Mouse (Mus musculus) forebrain, embryonic 14.5 days (tissue): ENCODE data around the gene Cyp46a1. TPM values are rescaled to one million over a fixed set of nuclear protein-coding genes. Genes with fewer than 3 reads are reported as not detected.

Source experiments
- ATAC-seq: fragments of 200-750 bp; cut with Nextera tagmentation; 2 replicates; pipeline ENCODE4 v1.8.0; 2017; ENCODE audit warnings: mild to moderate bottlenecking, moderate library complexity
- DNase-seq: peaks from one replicate; pipeline ENCODE4 v3.0.0-alpha.2; 2015; ENCODE audit warnings: low spot score
- H3K27ac ChIP-seq: fragments of 300-500 bp; sonication (generic); 2 replicates; pipeline ENCODE4 v1.5.1; 2014; ENCODE audit warnings: low read depth, mild to moderate bottlenecking, control low read depth, low read length, moderate library complexity
- H3K27me3 ChIP-seq: fragments of 300-500 bp; sonication (generic); replicated peaks from 2 replicates; pipeline ENCODE4 v1.6.1; 2014; ENCODE audit warnings: low read length, control low read depth, mixed read lengths; ENCODE audit not compliant: control insufficient read depth, insufficient read depth
- H3K36me3 ChIP-seq: fragments of 300-500 bp; sonication (generic); 2 replicates; pipeline ENCODE4 v1.6.1; 2014; ENCODE audit warnings: low read length, control low read depth; ENCODE audit not compliant: control insufficient read depth, insufficient read depth
- H3K4me1 ChIP-seq: fragments of 300-500 bp; sonication (generic); 2 replicates; pipeline ENCODE4 v1.6.1; 2014; ENCODE audit warnings: antibody characterized with exemption, low read length, control low read depth; ENCODE audit not compliant: control insufficient read depth, insufficient read depth
- H3K4me2 ChIP-seq: fragments of 300-500 bp; sonication (generic); 2 replicates; pipeline ENCODE4 v1.6.1; 2014; ENCODE audit warnings: mild to moderate bottlenecking, control low read depth, low read length
- H3K4me3 ChIP-seq: fragments of 300-500 bp; sonication (generic); 2 replicates; pipeline ENCODE4 v1.5.1; 2014; ENCODE audit warnings: low read depth, low read length, control low read depth
- H3K9ac ChIP-seq: fragments of 300-500 bp; sonication (generic); 2 replicates; pipeline ENCODE4 v1.6.1; 2014; ENCODE audit warnings: mild to moderate bottlenecking, low read length, control low read depth, moderate library complexity
- H3K9me3 ChIP-seq: fragments of 300-500 bp; sonication (generic); replicated peaks from 2 replicates; pipeline ENCODE4 v1.6.1; 2016; ENCODE audit warnings: low read length, control low read depth, mixed read lengths; ENCODE audit not compliant: control insufficient read depth
- whole genome bisulfite sequencing: fragments of 180-500 bp; shearing (Covaris S2); extraction: QIAGEN DNeasy Blood & Tissue Kit; methylation state at CpG from one replicate; pipeline ENCODE4 v1.1.7; 2014; 5-methylcytosine and 5-hydroxymethylcytosine counted together
- polyA plus RNA-seq: library from polyadenylated mRNA; unstranded; fragments of >200 nt; fragmentation: Nextera tagmentation; extraction: Ambion mirVana; gene quantifications from 2 replicates; pipeline ENCODE4 v1.2.1, GENCODE M21; 2014

Gene Cyp46a1
- polyA plus RNA-seq, 1 experiment from 2014 or later, result 10.9 TPM

DNA sequence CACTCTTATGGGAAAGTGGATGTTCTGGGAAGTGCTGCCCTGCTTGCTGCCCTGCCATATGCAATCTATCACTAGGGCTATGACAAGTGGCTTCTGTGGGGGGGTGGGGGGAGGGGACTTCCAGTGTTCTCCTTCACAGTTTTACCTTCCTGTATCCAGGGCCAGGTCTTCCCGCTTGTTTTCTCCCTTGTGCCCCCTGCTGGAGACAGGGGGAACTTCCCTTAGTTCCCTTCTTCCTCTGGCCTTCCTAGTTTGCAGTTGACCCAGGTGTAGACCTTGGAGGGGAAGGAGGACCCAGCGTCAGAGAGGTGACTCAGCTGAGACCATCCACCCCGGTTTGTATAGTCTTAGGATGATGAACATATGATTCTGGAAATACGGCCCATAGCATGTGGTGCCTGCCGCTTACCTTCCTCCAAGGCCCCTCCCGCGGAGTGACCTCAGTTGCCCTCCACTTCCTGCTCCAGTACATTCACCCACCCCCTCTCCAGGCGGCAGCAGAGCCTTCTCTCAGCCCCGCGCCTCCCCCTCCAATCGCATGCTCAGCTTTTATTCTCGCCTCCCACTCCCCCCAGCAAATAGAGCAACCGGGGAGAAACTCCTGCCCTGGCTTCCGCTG is 4.5 kb downstream of the Cyp46a1 start:
- Histone ChIP-seq H3K4me2 (no peak overlapping the region), H3K9ac (no peak overlapping the region)

DNA sequence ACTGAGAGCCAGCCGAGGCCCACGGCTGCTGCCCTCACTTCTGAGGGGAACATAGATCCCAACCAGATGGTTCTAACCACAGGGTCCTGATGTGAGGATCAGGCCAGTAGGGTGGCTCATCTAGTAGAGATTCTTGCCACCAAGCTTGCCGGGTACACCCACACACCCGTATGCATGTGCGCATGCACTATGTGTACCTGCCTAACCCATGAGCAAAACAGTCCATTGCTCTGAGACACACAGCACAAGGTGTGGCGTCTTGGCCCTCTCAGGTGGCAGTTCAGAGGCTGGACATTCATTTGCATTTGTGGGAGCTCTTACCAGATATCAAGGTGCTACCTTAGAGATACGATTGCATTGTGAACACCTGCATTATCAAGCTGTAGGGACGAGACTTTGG is 14.0 kb downstream of the Cyp46a1 start:
- H3K4me3 ChIP-seq, result no peak overlapping the region
- no peak for DNase-seq
- WGBS, result 89% methylated on average over 8 of the region's 8 CpGs

More for the DNA sequence above, 4.5 kb downstream of the Cyp46a1 start:
- H3K27me3 ChIP-seq, result no peaks in the 10 kb centered on the region
- H3K4me1 ChIP-seq, result peaks cover 6% of the 10 kb centered on the region; the same call in 1 of the 2 replicates
- no peaks in the 10 kb centered on the region for H3K36me3 ChIP-seq
- no peak overlapping the region for H3K27ac ChIP-seq
- no peak overlapping the region for H3K4me3 ChIP-seq
- ATAC-seq (no peak), DNase-seq (peak; percentile 49)
- H3K9me3 ChIP-seq, result no peaks in the 10 kb centered on the region
- WGBS, result 49% methylated on average over 14 of the region's 14 CpGs

DNA sequence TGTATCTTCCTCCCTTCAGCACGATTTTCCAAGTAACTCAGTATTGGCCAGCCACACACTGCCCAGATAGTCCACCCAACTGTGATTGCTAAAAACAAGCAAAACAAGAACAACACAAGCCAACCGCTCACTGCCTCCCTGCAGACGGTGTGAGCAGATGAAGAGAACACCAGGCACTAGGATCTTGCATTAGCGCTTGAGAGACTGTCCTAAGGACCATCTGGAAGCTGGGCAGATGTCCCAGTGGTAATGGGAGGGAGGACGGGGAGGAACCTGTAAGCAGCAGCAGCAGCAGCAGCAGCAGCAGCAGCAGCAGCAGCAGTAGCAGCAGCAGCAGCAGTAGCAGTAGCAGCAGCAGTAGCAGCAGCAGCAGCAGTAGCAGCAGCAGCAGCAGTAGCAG is 14.8 kb downstream of the Cyp46a1 start:
- DNase-seq (no peak), ATAC-seq (no peak)
- Histone ChIP-seq H3K4me2 (no peak overlapping the region), H3K4me3 (no peak overlapping the region), H3K4me1 (no peaks in the 10 kb centered on the region), H3K9me3 (no peaks in the 10 kb centered on the region), H3K36me3 (no peaks in the 10 kb centered on the region), H3K27ac (no peak overlapping the region), H3K9ac (no peak overlapping the region), H3K27me3 (no peaks in the 10 kb centered on the region)
- 70% methylated on average over 5 of the region's 5 CpGs for WGBS

More for the DNA sequence above, 14.0 kb downstream of the Cyp46a1 start:
- H3K9ac ChIP-seq, result no peak overlapping the region
- H3K4me2 ChIP-seq, result no peak overlapping the region
- H3K36me3 ChIP-seq, result no peaks in the 10 kb centered on the region
- no peak for ATAC-seq
- no peak overlapping the region for H3K27ac ChIP-seq
- H3K27me3 ChIP-seq, result no peaks in the 10 kb centered on the region
- no peaks in the 10 kb centered on the region for H3K9me3 ChIP-seq
- H3K4me1 ChIP-seq, result no peaks in the 10 kb centered on the region

DNA sequence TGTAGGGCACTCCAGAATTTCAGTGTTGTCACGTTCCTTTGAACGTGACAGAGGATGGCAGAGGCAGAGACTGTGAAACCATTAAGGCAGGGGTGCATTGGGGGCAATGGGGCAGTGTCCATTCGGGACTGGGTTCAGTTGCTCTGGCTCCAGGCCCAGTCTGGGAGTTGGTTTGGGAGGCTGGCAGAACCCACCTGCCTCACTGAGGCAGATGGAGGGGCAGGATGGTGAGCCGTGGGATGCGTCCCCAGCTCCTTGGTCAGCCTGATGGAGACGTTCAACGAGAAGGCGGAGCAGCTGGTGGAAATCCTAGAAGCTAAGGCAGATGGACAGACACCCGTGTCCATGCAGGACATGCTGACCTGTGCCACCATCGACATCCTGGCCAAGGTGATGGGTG is 16.8 kb downstream of the Cyp46a1 start:
- no peak for DNase-seq
- Histone ChIP-seq H3K9me3 (no peaks in the 10 kb centered on the region), H3K4me3 (no peak overlapping the region), H3K36me3 (no peaks in the 10 kb centered on the region), H3K4me1 (no peaks in the 10 kb centered on the region), H3K27me3 (no peaks in the 10 kb centered on the region), H3K27ac (no peak overlapping the region), H3K9ac (no peak overlapping the region), H3K4me2 (no peak overlapping the region)
- no peak for ATAC-seq
- 90% methylated on average over 10 of the region's 10 CpGs for WGBS

DNA sequence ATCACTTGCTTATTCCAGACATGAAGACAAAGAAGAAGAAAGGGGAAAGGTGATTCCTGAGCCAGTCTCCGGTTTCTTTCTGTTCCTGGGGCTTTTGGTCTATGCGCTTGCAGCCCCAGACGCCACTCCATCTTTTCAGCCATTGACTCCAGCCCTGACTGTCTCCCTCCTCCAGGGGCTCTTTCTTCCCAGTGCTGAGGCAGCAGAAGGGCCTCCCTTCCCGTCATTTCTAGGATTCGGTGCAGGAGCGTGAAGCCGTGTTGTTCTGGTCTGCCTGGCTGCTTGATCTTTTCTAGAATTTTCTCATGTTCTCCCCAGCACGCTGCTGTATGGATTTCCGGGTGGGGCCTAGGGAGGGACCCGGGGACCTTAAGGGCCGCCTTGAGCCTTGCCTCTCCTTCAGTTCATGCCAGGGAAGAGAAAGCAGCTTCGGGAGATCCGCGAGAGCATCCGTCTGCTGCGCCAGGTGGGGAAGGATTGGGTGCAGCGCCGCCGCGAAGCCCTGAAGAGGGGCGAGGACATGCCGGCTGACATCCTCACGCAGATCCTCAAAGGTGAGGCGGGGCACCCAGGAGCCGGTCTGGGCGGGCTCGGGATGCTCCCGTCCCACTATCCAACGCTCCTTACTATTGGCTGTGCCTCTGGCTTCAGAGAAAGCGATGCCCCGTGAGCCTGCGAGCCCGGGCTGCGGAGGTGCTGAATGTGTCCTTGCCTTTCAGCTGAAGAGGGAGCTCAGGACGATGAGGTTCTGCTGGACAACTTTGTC is 18.4 kb downstream of the Cyp46a1 start:
- Histone ChIP-seq H3K4me1 (no peaks in the 10 kb centered on the region), H3K27ac (no peak overlapping the region), H3K36me3 (no peaks in the 10 kb centered on the region), H3K9me3 (no peaks in the 10 kb centered on the region), H3K4me2 (peak overlapping the region; percentile 44), H3K4me3 (peak overlapping the region; percentile 13; the same call in 1 of the 2 replicates), H3K27me3 (no peaks in the 10 kb centered on the region), H3K9ac (peak overlapping the region; percentile 30)
- WGBS, result 12% methylated on average over 35 of the region's 35 CpGs
- DNase-seq (peak; percentile 46), ATAC-seq (peak; percentile 42; the same call in 1 of the 2 replicates)

DNA sequence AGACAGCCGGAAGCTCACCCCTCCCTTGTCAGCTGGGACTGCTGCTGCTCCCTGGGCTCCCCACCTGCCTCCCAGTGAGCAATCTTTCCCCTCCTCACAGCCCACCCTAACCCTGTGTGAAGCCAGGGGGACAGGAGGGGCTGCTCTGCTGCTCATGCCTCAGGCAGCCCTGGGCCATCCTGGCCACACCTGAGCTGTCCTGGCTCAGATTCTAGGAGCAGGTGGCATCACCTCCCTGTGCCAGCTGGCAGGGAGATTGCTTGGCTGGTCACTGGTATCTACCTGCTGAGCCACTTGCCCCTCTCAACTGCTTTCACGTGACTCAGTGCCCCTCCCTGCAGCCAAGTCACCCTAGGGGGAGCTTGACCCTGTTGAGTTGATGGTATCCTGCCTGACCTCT is 20.1 kb downstream of the Cyp46a1 start:
- DNase-seq (no peak), ATAC-seq (no peak)
- Histone ChIP-seq H3K27me3 (no peaks in the 10 kb centered on the region), H3K36me3 (no peaks in the 10 kb centered on the region), H3K9ac (no peak overlapping the region), H3K4me3 (no peak overlapping the region), H3K9me3 (no peaks in the 10 kb centered on the region), H3K4me1 (no peaks in the 10 kb centered on the region), H3K4me2 (no peak overlapping the region), H3K27ac (no peak overlapping the region)
- 77% methylated on average over 2 of the region's 2 CpGs for WGBS

DNA sequence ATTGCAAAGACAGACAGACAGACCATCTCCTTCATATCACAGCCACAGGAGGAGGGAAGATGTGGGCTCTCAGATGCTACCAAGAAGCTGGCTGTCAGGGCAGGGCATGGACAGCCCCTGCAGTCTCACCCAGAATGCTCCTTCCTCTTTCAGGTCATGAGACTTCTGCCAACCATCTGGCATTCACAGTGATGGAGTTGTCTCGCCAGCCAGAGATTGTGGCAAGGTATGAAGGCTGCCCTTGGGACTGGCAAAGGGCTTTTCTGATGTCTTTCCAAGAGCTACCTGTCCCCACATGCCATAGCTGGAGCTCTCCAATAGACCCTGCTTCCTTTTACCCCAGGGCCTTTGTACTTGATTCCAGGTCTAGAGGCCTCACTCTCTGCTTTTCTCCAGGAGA is 21.1 kb downstream of the Cyp46a1 start:
- Histone ChIP-seq H3K9me3 (no peaks in the 10 kb centered on the region), H3K36me3 (no peaks in the 10 kb centered on the region), H3K4me3 (no peak overlapping the region), H3K4me1 (no peaks in the 10 kb centered on the region), H3K27ac (no peak overlapping the region), H3K9ac (no peak overlapping the region), H3K27me3 (no peaks in the 10 kb centered on the region), H3K4me2 (no peak overlapping the region)
- WGBS, result 92% methylated on average over 1 of the region's 1 CpGs
- DNase-seq (no peak), ATAC-seq (no peak)

DNA sequence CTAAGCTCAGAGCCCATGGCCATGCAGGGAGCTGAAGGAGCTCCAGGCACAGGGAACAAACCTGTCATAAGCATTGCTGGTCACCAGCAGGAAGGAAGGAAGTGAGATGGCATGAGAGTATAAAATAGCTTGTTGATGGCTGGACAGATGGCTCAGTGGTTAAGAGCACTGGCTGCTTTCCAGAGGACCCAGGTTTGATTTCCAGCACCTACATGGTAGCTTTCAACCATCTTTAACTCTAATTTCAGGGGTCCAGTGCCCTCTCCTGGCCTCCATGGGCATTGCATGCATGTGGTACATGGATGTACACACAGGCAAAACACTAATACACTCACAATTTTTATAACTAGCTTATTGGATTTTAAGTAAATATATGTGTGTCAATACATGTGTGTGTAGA is 21.8 kb downstream of the Cyp46a1 start:
- Histone ChIP-seq H3K9me3 (no peaks in the 10 kb centered on the region), H3K4me1 (no peaks in the 10 kb centered on the region), H3K9ac (no peak overlapping the region), H3K36me3 (no peaks in the 10 kb centered on the region), H3K4me3 (no peak overlapping the region), H3K27ac (no peak overlapping the region), H3K27me3 (no peaks in the 10 kb centered on the region), H3K4me2 (no peak overlapping the region)
- ATAC-seq (no peak), DNase-seq (no peak)

DNA sequence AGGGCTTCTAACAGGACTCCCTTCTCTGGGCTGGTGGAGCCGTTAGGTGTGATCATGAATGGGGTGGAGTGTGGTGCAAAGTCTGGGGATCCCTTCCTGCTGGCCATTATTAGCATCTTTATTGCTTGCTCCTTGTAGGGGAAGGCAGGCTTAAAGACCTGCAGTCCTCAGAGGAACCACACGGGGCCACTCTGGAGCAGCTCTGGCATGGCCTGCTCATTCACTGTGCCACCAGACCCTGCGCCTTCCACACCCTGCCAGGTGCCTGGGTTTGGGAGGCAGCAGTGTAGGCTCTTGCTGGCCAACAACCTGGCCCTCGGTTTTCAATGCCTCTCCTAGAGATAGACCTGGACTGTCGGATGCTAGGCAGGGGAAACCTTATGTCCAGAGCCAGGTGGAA is 29.6 kb downstream of the Cyp46a1 start:
- no peaks in the 10 kb centered on the region for H3K9me3 ChIP-seq
- H3K9ac ChIP-seq, result no peak overlapping the region
- 3% methylated on average over 5 of the region's 5 CpGs for WGBS

More for the DNA sequence above, 29.6 kb downstream of the Cyp46a1 start:
- Histone ChIP-seq H3K27ac (no peak overlapping the region), H3K4me2 (no peak overlapping the region), H3K4me1 (peaks cover 2% of the 10 kb centered on the region; the same call in 1 of the 2 replicates), H3K27me3 (no peaks in the 10 kb centered on the region), H3K36me3 (no peaks in the 10 kb centered on the region), H3K4me3 (no peak overlapping the region)
- peak; percentile 91 for DNase-seq
- peak; percentile 85 for ATAC-seq
